Mouse (Mus musculus): Measurements from ENCODE around the gene Il4ra.

The Il4ra gene

GRCm38 (mm10) chr7:125549916-125550315, 2.0 kb upstream of the Il4ra start:
- DNase-seq (ENCODE audit: low spot score in 2 of 2), result no peak

GRCm38 (mm10) chr7:125550881-125551381, 989 bp upstream of the Il4ra start:
- no peak for DNase-seq (ENCODE audit: low spot score in 2 of 2)

- DNase-seq (ENCODE audit: low spot score in 2 of 2), result no peak
Measured at GRCm38 (mm10) chr7:125552851-125553555, 1.1 kb downstream of the Il4ra start.

- DNase-seq (ENCODE audit: low spot score in 2 of 2), result no peak
Measured at GRCm38 (mm10) chr7:125553653-125554428, 1.9 kb downstream of the Il4ra start.

- no peak for DNase-seq (ENCODE audit: low spot score in 2 of 2)
Measured at GRCm38 (mm10) chr7:125554456-125555114, 2.7 kb downstream of the Il4ra start.

- no peak for DNase-seq (ENCODE audit: low spot score in 2 of 2)
Measured at GRCm38 (mm10) chr7:125555351-125555872, 3.5 kb downstream of the Il4ra start.

GRCm38 (mm10) chr7:125556096-125556495, 4.2 kb downstream of the Il4ra start:
- DNase-seq (ENCODE audit: low spot score in 2 of 2), result no peak

GRCm38 (mm10) chr7:125556865-125557264, 4.9 kb downstream of the Il4ra start:
- DNase-seq (ENCODE audit: low spot score in 2 of 2), result no peak

- DNase-seq (ENCODE audit: low spot score in 2 of 2), result no peak
Measured at GRCm38 (mm10) chr7:125558401-125558945, 6.6 kb downstream of the Il4ra start.

- DNase-seq (ENCODE audit: low spot score in 2 of 2), result no peak
Measured at GRCm38 (mm10) chr7:125558997-125559396, 7.1 kb downstream of the Il4ra start.

- DNase-seq (ENCODE audit: low spot score in 2 of 2), result no peak
Measured at GRCm38 (mm10) chr7:125559537-125559936, 7.6 kb downstream of the Il4ra start.

- no peak for DNase-seq (ENCODE audit: low spot score in 2 of 2)
Measured at GRCm38 (mm10) chr7:125560146-125560785, 8.3 kb downstream of the Il4ra start.

GRCm38 (mm10) chr7:125561085-125561690, 9.3 kb downstream of the Il4ra start:
- peak; percentile 57 to 65 for DNase-seq (ENCODE audit: low spot score in 2 of 2)

GRCm38 (mm10) chr7:125562413-125562812, 10.5 kb downstream of the Il4ra start:
- no peak for DNase-seq (ENCODE audit: low spot score in 2 of 2)

- no peak for DNase-seq (ENCODE audit: low spot score in 2 of 2)
Measured at GRCm38 (mm10) chr7:125563093-125563492, 11.2 kb downstream of the Il4ra start.

GRCm38 (mm10) chr7:125564316-125565024, 12.6 kb downstream of the Il4ra start:
- DNase-seq (ENCODE audit: low spot score in 2 of 2), result no peak

- no peak for DNase-seq (ENCODE audit: low spot score in 2 of 2)
Measured at GRCm38 (mm10) chr7:125565516-125566285, 13.8 kb downstream of the Il4ra start.

GRCm38 (mm10) chr7:125566420-125566819, 14.5 kb downstream of the Il4ra start:
- no peak for DNase-seq (ENCODE audit: low spot score in 2 of 2)

GRCm38 (mm10) chr7:125568888-125569287, 17.0 kb downstream of the Il4ra start:
- DNase-seq (ENCODE audit: low spot score in 2 of 2), result no peak
